Mouse (Mus musculus): ENCODE results near the gene Vamp2. TPM values are rescaled to one million over a fixed set of nuclear protein-coding genes. Genes with fewer than 3 reads are reported as not detected.
A peak's percentile ranks its signal among the peaks of the same experiment; 100 is the strongest.

Gene Vamp2
- polyA plus RNA-seq, 1 experiment = 319 TPM

GRCm38 (mm10) chr11:69111051-69111810 lies 22.9 kb downstream of the Vamp2 start:
- TF ChIP-seq CTCF (IDR thresholded peaks at IDR 0.05; ENCODE audit: borderline replicate concordance, extremely low read depth, insufficient read depth, insufficient read length) (no peak), POLR2A (IDR thresholded peaks at IDR 0.05; ENCODE audit: borderline replicate concordance, extremely low read depth, insufficient read depth, insufficient read length, poor library complexity, severe bottlenecking) (no peak)
- peak; percentile 38 for DNase-seq (ENCODE audit: low read depth)

GRCm38 (mm10) chr11:69111865-69112264 lies 23.6 kb downstream of the Vamp2 start:
- DNase-seq (ENCODE audit: low read depth) = peak; percentile 8
- no peak for TF ChIP-seq POLR2A (IDR thresholded peaks at IDR 0.05; ENCODE audit: borderline replicate concordance, extremely low read depth, insufficient read depth, insufficient read length, poor library complexity, severe bottlenecking)
- no peak for TF ChIP-seq CTCF (IDR thresholded peaks at IDR 0.05; ENCODE audit: borderline replicate concordance, extremely low read depth, insufficient read depth, insufficient read length)

GRCm38 (mm10) chr11:69114018-69114417 lies 25.7 kb downstream of the Vamp2 start:
- no peak for DNase-seq (ENCODE audit: low read depth)
- no peak for TF ChIP-seq CTCF (IDR thresholded peaks at IDR 0.05; ENCODE audit: borderline replicate concordance, extremely low read depth, insufficient read depth, insufficient read length)
- no peak for TF ChIP-seq POLR2A (IDR thresholded peaks at IDR 0.05; ENCODE audit: borderline replicate concordance, extremely low read depth, insufficient read depth, insufficient read length, poor library complexity, severe bottlenecking)

GRCm38 (mm10) chr11:69114621-69115020 lies 26.3 kb downstream of the Vamp2 start:
- no peak for TF ChIP-seq POLR2A (IDR thresholded peaks at IDR 0.05; ENCODE audit: borderline replicate concordance, extremely low read depth, insufficient read depth, insufficient read length, poor library complexity, severe bottlenecking)
- no peak for TF ChIP-seq CTCF (IDR thresholded peaks at IDR 0.05; ENCODE audit: borderline replicate concordance, extremely low read depth, insufficient read depth, insufficient read length)

GRCm38 (mm10) chr11:69116843-69117242 lies 28.6 kb downstream of the Vamp2 start:
- TF ChIP-seq CTCF (IDR thresholded peaks at IDR 0.05; ENCODE audit: borderline replicate concordance, extremely low read depth, insufficient read depth, insufficient read length) = no peak
- TF ChIP-seq POLR2A (IDR thresholded peaks at IDR 0.05; ENCODE audit: borderline replicate concordance, extremely low read depth, insufficient read depth, insufficient read length, poor library complexity, severe bottlenecking) = no peak
- DNase-seq (ENCODE audit: low read depth) = no peak

More at GRCm38 (mm10) chr11:69114621-69115020, 26.3 kb downstream of the Vamp2 start:
- no peak for DNase-seq (ENCODE audit: low read depth)

- DNase-seq (ENCODE audit: low read depth) = peak; percentile 70
- no peak for TF ChIP-seq CTCF (IDR thresholded peaks at IDR 0.05; ENCODE audit: borderline replicate concordance, extremely low read depth, insufficient read depth, insufficient read length)
- no peak for TF ChIP-seq POLR2A (IDR thresholded peaks at IDR 0.05; ENCODE audit: borderline replicate concordance, extremely low read depth, insufficient read depth, insufficient read length, poor library complexity, severe bottlenecking)
Measured at GRCm38 (mm10) chr11:69117737-69118695, 29.7 kb downstream of the Vamp2 start.

GRCm38 (mm10) chr11:69118765-69119164 lies 30.5 kb downstream of the Vamp2 start:
- TF ChIP-seq POLR2A (IDR thresholded peaks at IDR 0.05; ENCODE audit: borderline replicate concordance, extremely low read depth, insufficient read depth, insufficient read length, poor library complexity, severe bottlenecking) = no peak
- no peak for TF ChIP-seq CTCF (IDR thresholded peaks at IDR 0.05; ENCODE audit: borderline replicate concordance, extremely low read depth, insufficient read depth, insufficient read length)
- DNase-seq (ENCODE audit: low read depth) = peak; percentile 91

GRCm38 (mm10) chr11:69119446-69120155 lies 31.3 kb downstream of the Vamp2 start:
- peak; percentile 2 for DNase-seq (ENCODE audit: low read depth)
- TF ChIP-seq POLR2A (IDR thresholded peaks at IDR 0.05; ENCODE audit: borderline replicate concordance, extremely low read depth, insufficient read depth, insufficient read length, poor library complexity, severe bottlenecking) = no peak
- no peak for TF ChIP-seq CTCF (IDR thresholded peaks at IDR 0.05; ENCODE audit: borderline replicate concordance, extremely low read depth, insufficient read depth, insufficient read length)

GRCm38 (mm10) chr11:69120221-69121000 lies 32.1 kb downstream of the Vamp2 start, which contains the start of gene Hes7:
Gene Hes7 (plus strand): TSS chr11:69120404.
- DNase-seq (ENCODE audit: low read depth) = peak; percentile 30
- no peak for TF ChIP-seq POLR2A (IDR thresholded peaks at IDR 0.05; ENCODE audit: borderline replicate concordance, extremely low read depth, insufficient read depth, insufficient read length, poor library complexity, severe bottlenecking)
- no peak for TF ChIP-seq CTCF (IDR thresholded peaks at IDR 0.05; ENCODE audit: borderline replicate concordance, extremely low read depth, insufficient read depth, insufficient read length)
